Mouse (Mus musculus) MEL (cell line): ENCODE results near the gene Pzp. TPM values are rescaled to one million over a fixed set of nuclear protein-coding genes. Genes with fewer than 3 reads are reported as not detected.

Experiments used
- DNase-seq: peaks from one replicate; pipeline ENCODE4 v3.0.0; 2011; ENCODE audit warnings: low read depth, low spot score
- H3K27ac ChIP-seq: 2 replicates; pipeline ENCODE4 v1.5.1; 2012; ENCODE audit warnings: low read depth, mild to moderate bottlenecking, control low read depth, low read length, moderate library complexity; ENCODE audit not compliant: control insufficient read depth
- H3K27me3 ChIP-seq, 2 experiments: fragments of 150-350 bp in 1 of 2; sonication (generic) in 1 of 2; 2 replicates each; pipeline ENCODE4 v1.6.1; 2012; ENCODE audit warnings: low read length in 2 of 2, mild to moderate bottlenecking in 2 of 2, improper control_type of control experiment in 1 of 2, moderate library complexity in 1 of 2; ENCODE audit not compliant: insufficient read depth in 2 of 2, control insufficient read depth in 1 of 2
- H3K36me3 ChIP-seq, 2 experiments: 2 replicates each; pipeline ENCODE4 v1.6.1; 2012 to 2014; ENCODE audit warnings: low read length in 2 of 2, improper control_type of control experiment in 1 of 2, inconsistent platforms in 1 of 2, mild to moderate bottlenecking in 1 of 2; ENCODE audit not compliant: insufficient read depth in 2 of 2, control insufficient read depth in 1 of 2
- H3K4me1 ChIP-seq, 2 experiments: fragments of 150-350 bp in 1 of 2; sonication (generic) in 1 of 2; 2 replicates each; pipeline ENCODE4 v1.6.1; 2012; ENCODE audit warnings: low read length in 2 of 2, improper control_type of control experiment in 1 of 2, mild to moderate bottlenecking in 1 of 2; ENCODE audit not compliant: insufficient read depth in 2 of 2, control insufficient read depth in 1 of 2
- H3K4me3 ChIP-seq, 2 experiments: fragments of 150-350 bp in 1 of 2; sonication (generic) in 1 of 2; 2 replicates each; pipeline ENCODE4 v1.5.1; 2012; ENCODE audit warnings: low read depth in 2 of 2, low read length in 2 of 2, mild to moderate bottlenecking in 2 of 2, moderate library complexity in 2 of 2, control low read depth in 1 of 2, improper control_type of control experiment in 1 of 2; ENCODE audit not compliant: control insufficient read depth in 1 of 2, insufficient read depth in 1 of 2
- H3K79me2 ChIP-seq: 2 replicates; pipeline ENCODE4 v1.6.1; 2012; ENCODE audit warnings: mild to moderate bottlenecking, low read length, moderate library complexity; ENCODE audit not compliant: control insufficient read depth, poor library complexity, insufficient read depth
- H3K9ac ChIP-seq: 2 replicates; pipeline ENCODE4 v1.6.1; 2012; ENCODE audit warnings: low read depth, mild to moderate bottlenecking, control low read depth, low read length, moderate library complexity; ENCODE audit not compliant: control insufficient read depth, poor library complexity, severe bottlenecking
- H3K9me3 ChIP-seq: fragments of 150-350 bp; sonication (generic); replicated peaks from 2 replicates; pipeline ENCODE4 v1.6.1; 2012; ENCODE audit warnings: mild to moderate bottlenecking, low read length, improper control_type of control experiment, moderate library complexity; ENCODE audit not compliant: insufficient read depth
- CHD2 ChIP-seq: IDR thresholded peaks from 2 replicates; pipeline ENCODE4 v1.6.1; 2011; ENCODE audit warnings: low read length, improper control_type of control experiment
- ELF1 ChIP-seq: IDR thresholded peaks from 2 replicates; pipeline ENCODE4 v1.6.1; 2014; ENCODE audit warnings: low read depth, mild to moderate bottlenecking, inconsistent platforms, low read length, improper control_type of control experiment, moderate library complexity
- EP300 ChIP-seq, 2 experiments: IDR thresholded peaks; 2 replicates each; pipeline ENCODE4 v1.6.1; 2011; ENCODE audit warnings: improper control_type of control experiment in 2 of 2, low read length in 2 of 2, low read depth in 1 of 2, mild to moderate bottlenecking in 1 of 2
- ETS1 ChIP-seq: IDR thresholded peaks from 2 replicates; pipeline ENCODE4 v1.6.1; 2012; ENCODE audit warnings: low read depth, mild to moderate bottlenecking, inconsistent platforms, low read length, improper control_type of control experiment, moderate library complexity
- GABPA ChIP-seq: IDR thresholded peaks from 2 replicates; pipeline ENCODE4 v1.6.1; 2012; ENCODE audit warnings: low read depth, mild to moderate bottlenecking, inconsistent platforms, low read length, improper control_type of control experiment, moderate library complexity
- HCFC1 ChIP-seq: IDR thresholded peaks from 2 replicates; pipeline ENCODE4 v1.6.1; 2012; ENCODE audit warnings: low read depth, mild to moderate bottlenecking, inconsistent platforms, low read length, improper control_type of control experiment, moderate library complexity
- MAFK ChIP-seq: IDR thresholded peaks from 2 replicates; pipeline ENCODE4 v1.6.1; 2011; ENCODE audit warnings: low read depth, mild to moderate bottlenecking, low read length, improper control_type of control experiment, borderline replicate concordance
- MAZ ChIP-seq: IDR thresholded peaks from 2 replicates; pipeline ENCODE4 v1.6.1; 2012; ENCODE audit warnings: low read depth, mild to moderate bottlenecking, inconsistent platforms, low read length, improper control_type of control experiment
- MEF2A ChIP-seq: IDR thresholded peaks from 2 replicates; pipeline ENCODE4 v1.6.1; 2014; ENCODE audit warnings: low read depth, mild to moderate bottlenecking, inconsistent platforms, low read length, improper control_type of control experiment; ENCODE audit not compliant: poor library complexity, insufficient replicate concordance, severe bottlenecking; ENCODE audit errors: extremely low read depth
- MXI1 ChIP-seq: IDR thresholded peaks from 2 replicates; pipeline ENCODE4 v1.6.1; 2011; ENCODE audit warnings: mild to moderate bottlenecking, low read depth, low read length, improper control_type of control experiment
- MYC ChIP-seq: IDR thresholded peaks from 2 replicates; pipeline ENCODE4 v1.6.1; 2011; ENCODE audit warnings: low read depth, mild to moderate bottlenecking, low read length, improper control_type of control experiment, moderate library complexity
- NELFE ChIP-seq: IDR thresholded peaks from 2 replicates; pipeline ENCODE4 v1.6.1; 2011; ENCODE audit warnings: low read depth, low read length, improper control_type of control experiment
- NRF1 ChIP-seq: IDR thresholded peaks from 2 replicates; pipeline ENCODE4 v1.6.1; 2014; ENCODE audit warnings: low read depth, mild to moderate bottlenecking, inconsistent platforms, low read length, improper control_type of control experiment, moderate library complexity; ENCODE audit not compliant: poor library complexity, insufficient read depth, severe bottlenecking
- POLR2AphosphoS2 ChIP-seq: IDR thresholded peaks from 2 replicates; pipeline ENCODE4 v1.6.1; 2011; ENCODE audit warnings: low read length, improper control_type of control experiment
- POLR2AphosphoS5 ChIP-seq: IDR thresholded peaks from 2 replicates; pipeline ENCODE4 v1.6.1; 2012; ENCODE audit warnings: low read depth, borderline replicate concordance, mild to moderate bottlenecking, inconsistent platforms, low read length, moderate library complexity, mixed read lengths
- RAD21 ChIP-seq: IDR thresholded peaks from 2 replicates; pipeline ENCODE4 v1.6.1; 2011; ENCODE audit warnings: mild to moderate bottlenecking, low read depth, low read length, improper control_type of control experiment
- SIN3A ChIP-seq: IDR thresholded peaks from 2 replicates; pipeline ENCODE4 v1.6.1; 2012; ENCODE audit warnings: low read length, improper control_type of control experiment, inconsistent platforms
- SMC3 ChIP-seq: IDR thresholded peaks from 2 replicates; pipeline ENCODE4 v1.6.1; 2011; ENCODE audit warnings: low read depth, low read length, improper control_type of control experiment
- USF1 ChIP-seq: IDR thresholded peaks from 2 replicates; pipeline ENCODE4 v1.6.1; 2014; ENCODE audit warnings: low read depth, mild to moderate bottlenecking, inconsistent platforms, low read length, improper control_type of control experiment, moderate library complexity
- ZKSCAN1 ChIP-seq: IDR thresholded peaks from 2 replicates; pipeline ENCODE4 v1.6.1; 2012; ENCODE audit warnings: low read depth, mild to moderate bottlenecking, inconsistent platforms, low read length, improper control_type of control experiment, moderate library complexity
- polyA plus RNA-seq, 2 experiments: library from polyadenylated mRNA; stranded (reverse) in 1 of 2; unstranded in 1 of 2; fragments of >175 nt in 1 of 2; fragments of >200 nt in 1 of 2; gene quantifications; 2 replicates each; pipeline versions ENCODE4 v1.2.1 to v1.2.4; 2012; ENCODE audit warnings: low replicate concordance in 2 of 2, low read depth in 1 of 2; ENCODE audit not compliant: insufficient read length in 2 of 2, insufficient read depth in 1 of 2, missing spikeins in 1 of 2
- total RNA-seq: library from RNA; depleted of rRNA; stranded (reverse); fragments of 300-350 nt; gene quantifications from 2 replicates; pipeline ENCODE4 v1.2.3, GENCODE M21; 2012

Gene Pzp
- total and polyA plus RNA-seq, 3 experiments: not detected

- DNase-seq: no peak
Observed at GRCm38 (mm10) chr6:128474112-128474511, 52.4 kb downstream of the Pzp start.

GRCm38 (mm10) chr6:128469451-128469850 lies 57.1 kb downstream of the Pzp start:
- no peaks in the 10 kb centered on the region for H3K79me2 ChIP-seq
- no peak for TF ChIP-seq MAFK
- TF ChIP-seq POLR2AphosphoS2: no peak
- TF ChIP-seq EP300 (IDR thresholded peaks at IDR 0.05; ENCODE audit: low read depth in 1 of 2, low read length in 2 of 2): no peak
- TF ChIP-seq POLR2AphosphoS5: no peak
- no peak for TF ChIP-seq MAZ
- TF ChIP-seq MYC: no peak
- no peak for TF ChIP-seq MXI1
- no peak for TF ChIP-seq RAD21
- no peak for TF ChIP-seq SIN3A
- no peak for TF ChIP-seq ETS1
- TF ChIP-seq, all 39 proteins: peak for 0
- H3K27ac ChIP-seq: no peak overlapping the region
- DNase-seq: peak; percentile 42
- no peak overlapping the region for H3K9ac ChIP-seq
- H3K27me3 ChIP-seq: no peaks in the 10 kb centered on the region
- no peaks in the 10 kb centered on the region for H3K36me3 ChIP-seq
- H3K4me3 ChIP-seq: no peak overlapping the region
- no peaks in the 10 kb centered on the region for H3K9me3 ChIP-seq
- H3K4me1 ChIP-seq: no peaks in the 10 kb centered on the region

More at GRCm38 (mm10) chr6:128474112-128474511, 52.4 kb downstream of the Pzp start:
- no peaks in the 10 kb centered on the region for H3K9me3 ChIP-seq
- no peaks in the 10 kb centered on the region for H3K36me3 ChIP-seq
- H3K4me3 ChIP-seq: no peak overlapping the region
- no peak for TF ChIP-seq ZKSCAN1
- no peak for TF ChIP-seq HCFC1
- TF ChIP-seq USF1: no peak
- no peak for TF ChIP-seq NELFE
- TF ChIP-seq SMC3: no peak
- TF ChIP-seq MYC: no peak
- TF ChIP-seq MAZ: no peak
- no peak for TF ChIP-seq CHD2
- TF ChIP-seq NRF1: no peak
- TF ChIP-seq EP300 (IDR thresholded peaks at IDR 0.05; ENCODE audit: low read depth in 1 of 2, low read length in 2 of 2): no peak
- TF ChIP-seq MEF2A: no peak
- TF ChIP-seq ELF1: no peak
- TF ChIP-seq SIN3A: no peak
- no peak for TF ChIP-seq GABPA
- TF ChIP-seq, all 39 proteins: peak for 0
- Histone ChIP-seq H3K4me1 (no peaks in the 10 kb centered on the region), H3K79me2 (no peaks in the 10 kb centered on the region), H3K9ac (no peak overlapping the region), H3K27me3 (no peaks in the 10 kb centered on the region), H3K27ac (no peak overlapping the region)
